Mouse (Mus musculus) hindbrain, embryonic 13.5 days (tissue): ENCODE measurements around the gene Cacna1c. TPM values are rescaled to one million over a fixed set of nuclear protein-coding genes. Genes with fewer than 3 reads are reported as not detected.

Experiments
- ATAC-seq: fragments of 200-750 bp; cut with Nextera tagmentation; 2 replicates; pipeline ENCODE4 v1.8.0; 2017; ENCODE audit warnings: moderate TSS enrichment; ENCODE audit not compliant: low FRiP score
- H3K27ac ChIP-seq: fragments of 300-500 bp; sonication (generic); 2 replicates; pipeline ENCODE4 v1.5.1; 2015; ENCODE audit warnings: inconsistent platforms, mild to moderate bottlenecking, moderate library complexity
- H3K27me3 ChIP-seq: fragments of 300-500 bp; sonication (generic); 2 replicates; pipeline ENCODE4 v1.6.1; 2015; ENCODE audit warnings: mild to moderate bottlenecking, inconsistent platforms
- H3K36me3 ChIP-seq: fragments of 300-500 bp; sonication (generic); 2 replicates; pipeline ENCODE4 v1.6.1; 2015; ENCODE audit warnings: mild to moderate bottlenecking, inconsistent platforms
- H3K4me1 ChIP-seq: fragments of 300-500 bp; sonication (generic); replicated peaks from 2 replicates; pipeline ENCODE4 v1.6.1; 2015; ENCODE audit warnings: inconsistent platforms
- H3K4me2 ChIP-seq: fragments of 300-500 bp; sonication (generic); 2 replicates; pipeline ENCODE4 v1.6.1; 2015; ENCODE audit warnings: inconsistent platforms, mild to moderate bottlenecking, moderate library complexity
- H3K4me3 ChIP-seq: fragments of 300-500 bp; sonication (generic); 2 replicates; pipeline ENCODE4 v1.5.1; 2015; ENCODE audit warnings: mild to moderate bottlenecking, inconsistent platforms
- H3K9ac ChIP-seq: fragments of 300-500 bp; sonication (generic); 2 replicates; pipeline ENCODE4 v1.6.1; 2015; ENCODE audit warnings: mild to moderate bottlenecking, inconsistent platforms
- H3K9me3 ChIP-seq: fragments of 300-500 bp; sonication (generic); 2 replicates; pipeline ENCODE4 v1.6.1; 2016; ENCODE audit warnings: inconsistent platforms
- WGBS: fragments of 180-500 bp; shearing (Covaris S2); methylation state at CpG from one replicate; pipeline ENCODE4 v1.1.7; 2015; 5-methylcytosine and 5-hydroxymethylcytosine counted together
- polyA plus RNA-seq: library from polyadenylated mRNA; unstranded; fragments of >200 nt; fragmentation: Nextera tagmentation; extraction: Ambion mirVana; gene quantifications from 2 replicates; pipeline ENCODE4 v1.2.1, GENCODE M21; 2015

Cacna1c gene
- polyA plus RNA-seq, 1 experiment from 2014 or later, result 6.9 TPM

DNA sequence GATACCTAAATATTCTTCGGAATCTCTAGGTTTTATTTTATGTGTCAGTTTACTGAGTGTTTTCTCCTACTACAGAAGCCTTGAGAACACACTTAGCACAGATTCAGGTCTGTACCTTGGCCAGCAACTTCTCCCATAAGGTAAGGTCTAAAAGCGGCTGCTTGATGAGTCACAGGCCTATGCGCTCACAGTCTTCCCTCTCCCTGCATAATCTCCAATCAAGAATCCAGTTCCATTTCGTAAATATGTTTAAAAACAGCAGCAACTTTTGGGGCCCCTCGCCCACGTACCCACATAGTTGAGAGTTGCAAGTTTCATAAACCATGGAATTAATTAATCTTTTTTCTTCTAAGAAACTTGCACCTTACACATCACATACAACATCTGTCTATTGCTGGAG is 423.6 kb downstream of the Cacna1c start:
- WGBS, result 95% methylated on average over 6 of the region's 6 CpGs
- Histone ChIP-seq H3K27ac (no peak overlapping the region), H3K27me3 (no peaks in the 10 kb centered on the region), H3K9me3 (no peaks in the 10 kb centered on the region), H3K9ac (no peak overlapping the region), H3K36me3 (peaks cover 17% of the 10 kb centered on the region; the same call in 1 of the 2 replicates), H3K4me1 (no peaks in the 10 kb centered on the region), H3K4me2 (no peak overlapping the region), H3K4me3 (no peak overlapping the region)
- ATAC-seq, result no peak

DNA sequence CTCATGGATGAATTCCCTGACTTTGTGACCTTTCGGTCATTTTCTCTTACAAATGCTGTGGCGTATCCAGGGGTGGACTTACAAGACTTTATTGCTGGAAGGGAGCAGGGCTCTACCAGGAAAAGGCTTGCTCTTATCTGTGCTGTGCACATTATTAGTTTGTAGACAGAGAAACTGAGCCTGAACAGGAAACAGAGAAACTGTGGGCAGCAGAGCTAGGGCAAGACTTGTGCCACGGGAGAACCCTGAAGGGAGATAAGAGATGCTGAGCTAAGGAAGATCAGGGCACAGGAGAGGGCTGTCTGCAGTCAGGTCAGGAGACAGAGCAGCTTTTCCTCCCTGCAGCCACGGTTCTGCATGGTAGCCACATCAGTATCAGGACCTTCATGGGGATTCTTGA is 425.1 kb downstream of the Cacna1c start:
- no peak overlapping the region for H3K4me3 ChIP-seq
- no peaks in the 10 kb centered on the region for H3K9me3 ChIP-seq
- H3K4me2 ChIP-seq, result no peak overlapping the region
- H3K4me1 ChIP-seq, result no peaks in the 10 kb centered on the region
- 77% methylated on average over 4 of the region's 4 CpGs for WGBS
- H3K27ac ChIP-seq, result no peak overlapping the region
- no peak overlapping the region for H3K9ac ChIP-seq
- ATAC-seq, result no peak
- H3K36me3 ChIP-seq, result peaks cover 13% of the 10 kb centered on the region; the same call in 1 of the 2 replicates
- H3K27me3 ChIP-seq, result no peaks in the 10 kb centered on the region

DNA sequence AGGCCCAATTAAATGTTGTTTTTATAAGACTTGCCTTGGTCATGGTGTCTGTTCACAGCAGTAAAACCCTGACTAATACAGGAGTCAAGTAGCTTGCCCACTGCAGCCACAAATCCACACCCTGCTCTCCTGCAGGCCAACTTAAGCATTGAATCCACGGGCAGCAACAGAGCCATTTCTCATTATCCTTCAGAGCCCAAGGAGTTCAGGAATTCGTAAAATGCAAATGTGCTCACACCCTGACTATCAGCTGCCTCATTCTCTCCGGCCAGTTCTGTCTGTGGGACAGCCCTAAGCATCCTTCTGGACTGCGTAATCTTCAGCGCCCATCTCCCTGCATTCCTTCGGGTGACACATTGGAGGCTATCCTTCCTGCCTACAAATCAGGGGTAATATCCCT is 425.8 kb downstream of the Cacna1c start:
- WGBS, result 81% methylated on average over 6 of the region's 6 CpGs
- Histone ChIP-seq H3K36me3 (peaks cover 8% of the 10 kb centered on the region; the same call in 1 of the 2 replicates), H3K9me3 (no peaks in the 10 kb centered on the region), H3K4me1 (no peaks in the 10 kb centered on the region), H3K27ac (no peak overlapping the region), H3K27me3 (no peaks in the 10 kb centered on the region), H3K4me3 (no peak overlapping the region), H3K4me2 (no peak overlapping the region), H3K9ac (no peak overlapping the region)
- ATAC-seq, result no peak

DNA sequence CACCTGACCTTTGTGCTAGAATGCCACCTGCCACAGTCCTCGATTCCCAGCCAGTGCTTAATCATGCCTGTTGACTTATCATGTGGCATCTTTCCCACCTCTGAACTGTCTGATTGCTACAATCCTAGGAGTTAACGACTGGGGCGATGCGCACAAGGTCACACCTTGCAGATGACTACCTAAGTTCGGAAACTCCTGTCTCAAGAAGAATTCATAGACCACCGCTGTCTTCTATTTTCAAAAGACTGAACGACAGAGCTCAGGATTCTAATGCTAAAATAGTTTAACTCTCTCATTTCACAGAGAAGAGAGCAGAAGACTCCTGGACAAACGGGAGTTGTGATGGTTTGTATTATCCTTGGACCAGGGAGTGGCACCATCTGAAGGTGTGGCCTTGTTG is 426.4 kb downstream of the Cacna1c start:
- H3K9me3 ChIP-seq, result no peaks in the 10 kb centered on the region
- H3K4me2 ChIP-seq, result no peak overlapping the region
- peaks cover 2% of the 10 kb centered on the region; the same call in 1 of the 2 replicates for H3K36me3 ChIP-seq
- no peak overlapping the region for H3K4me3 ChIP-seq
- no peak for ATAC-seq
- WGBS, result 94% methylated on average over 8 of the region's 8 CpGs
- H3K9ac ChIP-seq, result no peak overlapping the region
- H3K4me1 ChIP-seq, result no peaks in the 10 kb centered on the region; the same call in 1 of the 2 replicates
- no peak overlapping the region for H3K27ac ChIP-seq
- no peaks in the 10 kb centered on the region for H3K27me3 ChIP-seq

DNA sequence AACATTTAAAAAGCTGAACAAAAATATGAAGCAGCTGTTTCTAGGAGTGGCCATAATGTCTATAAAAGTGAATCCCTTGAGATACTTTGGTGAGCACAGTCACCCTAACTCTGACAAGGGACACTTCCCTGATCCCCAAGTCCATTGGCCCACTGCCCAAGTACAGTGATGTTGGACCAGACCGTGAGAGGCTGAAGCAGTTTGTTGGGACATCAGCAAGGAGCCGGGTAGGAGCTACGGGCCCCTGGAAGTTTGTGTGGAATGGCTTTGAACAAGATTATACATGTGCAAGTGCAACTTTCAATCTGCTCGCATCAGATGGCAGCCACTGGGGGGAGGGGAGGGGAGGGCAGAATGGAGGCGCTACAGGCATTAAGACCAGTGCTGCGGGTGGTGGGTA is 428.5 kb downstream of the Cacna1c start:
- WGBS, result 82% methylated on average over 6 of the region's 6 CpGs
- Histone ChIP-seq H3K4me1 (no peaks in the 10 kb centered on the region; the same call in 1 of the 2 replicates), H3K9ac (no peak overlapping the region), H3K4me3 (no peak overlapping the region), H3K9me3 (no peaks in the 10 kb centered on the region), H3K27ac (no peak overlapping the region), H3K36me3 (no peaks in the 10 kb centered on the region), H3K27me3 (no peaks in the 10 kb centered on the region), H3K4me2 (no peak overlapping the region)
- ATAC-seq, result no peak

DNA sequence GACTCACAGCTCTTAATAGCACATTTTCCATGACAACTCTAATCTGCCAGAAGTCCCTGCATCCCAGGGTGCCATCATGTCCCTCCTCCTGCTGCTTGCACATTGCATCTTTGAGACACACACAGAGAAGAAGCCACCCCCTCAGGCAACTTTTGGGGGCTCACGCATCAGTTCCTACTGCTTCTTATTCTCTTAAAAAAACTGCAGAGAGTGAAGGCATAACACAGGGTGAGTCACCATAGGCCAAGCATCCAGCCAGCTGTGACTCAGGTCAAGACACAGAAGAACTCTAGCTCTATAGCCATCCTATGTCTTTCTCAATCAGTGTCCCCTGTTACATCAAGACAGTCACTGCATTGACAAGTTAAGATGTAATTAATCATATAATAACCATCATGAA is 431.0 kb downstream of the Cacna1c start:
- H3K9ac ChIP-seq, result no peak overlapping the region
- H3K4me1 ChIP-seq, result no peaks in the 10 kb centered on the region; the same call in 1 of the 2 replicates
- H3K36me3 ChIP-seq, result no peaks in the 10 kb centered on the region
- no peak for ATAC-seq
- no peak overlapping the region for H3K27ac ChIP-seq
- H3K27me3 ChIP-seq, result no peaks in the 10 kb centered on the region
- 75% methylated on average over 1 of the region's 1 CpGs for WGBS
- no peak overlapping the region for H3K4me2 ChIP-seq
- H3K4me3 ChIP-seq, result no peak overlapping the region
- no peaks in the 10 kb centered on the region for H3K9me3 ChIP-seq

DNA sequence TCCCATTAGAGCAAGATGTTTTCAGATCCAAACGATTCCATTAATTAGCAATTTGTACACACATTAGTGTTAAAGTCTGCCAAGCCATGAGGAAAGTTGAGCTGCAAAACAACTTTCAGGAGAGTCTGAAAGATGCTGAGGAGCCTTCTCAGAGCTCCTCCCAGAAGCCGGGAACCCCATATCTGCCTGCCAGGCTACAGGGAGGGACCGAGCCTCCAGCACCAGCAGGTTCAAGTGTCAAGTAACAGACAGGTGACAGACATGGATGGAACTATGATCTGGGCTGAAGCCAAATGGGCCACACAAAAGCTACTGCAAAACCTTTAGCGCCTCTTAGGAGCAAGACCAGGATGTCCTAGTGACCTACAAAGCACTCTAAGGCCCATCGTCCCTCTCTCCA is 437.2 kb downstream of the Cacna1c start:
- Histone ChIP-seq H3K9ac (no peak overlapping the region), H3K4me1 (peaks cover 22% of the 10 kb centered on the region), H3K27me3 (no peaks in the 10 kb centered on the region), H3K4me2 (no peak overlapping the region), H3K4me3 (no peak overlapping the region), H3K27ac (no peak overlapping the region), H3K36me3 (no peaks in the 10 kb centered on the region), H3K9me3 (no peaks in the 10 kb centered on the region)
- ATAC-seq, result no peak
- WGBS, result 86% methylated on average over 5 of the region's 5 CpGs

DNA sequence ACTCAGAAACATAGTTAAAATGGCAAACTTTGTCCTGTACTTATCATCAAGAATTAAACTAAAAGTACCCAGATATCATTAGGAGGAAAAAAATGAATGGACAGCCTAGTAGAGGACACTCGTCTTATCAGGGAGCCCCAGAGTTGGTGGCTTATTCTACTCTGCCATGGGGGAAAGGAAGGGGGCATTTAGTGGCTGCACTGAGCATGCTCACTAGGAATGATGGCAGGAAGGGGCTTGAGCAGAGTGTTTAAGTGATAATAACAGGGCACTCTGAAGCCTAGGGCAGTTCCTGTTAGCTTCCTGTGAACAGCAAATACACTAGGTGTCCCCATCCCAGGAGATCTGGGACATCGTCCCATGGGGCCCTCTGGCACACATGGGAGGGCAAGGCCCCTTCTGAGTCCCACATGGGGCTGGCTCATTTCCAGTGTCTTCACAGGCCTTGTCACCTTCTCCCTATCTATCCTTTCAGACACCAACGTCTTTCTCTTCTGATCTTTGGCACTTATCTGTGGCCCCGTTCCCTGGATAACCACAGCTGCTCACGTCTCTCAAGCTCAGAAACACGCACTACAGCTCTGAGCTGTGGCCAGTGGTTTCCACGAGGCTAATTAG is 437.8 kb downstream of the Cacna1c start:
- Histone ChIP-seq H3K27me3 (no peaks in the 10 kb centered on the region), H3K36me3 (no peaks in the 10 kb centered on the region), H3K4me2 (no peak overlapping the region), H3K9ac (no peak overlapping the region), H3K9me3 (no peaks in the 10 kb centered on the region), H3K27ac (no peak overlapping the region), H3K4me3 (no peak overlapping the region), H3K4me1 (peaks cover 26% of the 10 kb centered on the region)
- no peak for ATAC-seq
- 78% methylated on average over 7 of the region's 7 CpGs for WGBS

DNA sequence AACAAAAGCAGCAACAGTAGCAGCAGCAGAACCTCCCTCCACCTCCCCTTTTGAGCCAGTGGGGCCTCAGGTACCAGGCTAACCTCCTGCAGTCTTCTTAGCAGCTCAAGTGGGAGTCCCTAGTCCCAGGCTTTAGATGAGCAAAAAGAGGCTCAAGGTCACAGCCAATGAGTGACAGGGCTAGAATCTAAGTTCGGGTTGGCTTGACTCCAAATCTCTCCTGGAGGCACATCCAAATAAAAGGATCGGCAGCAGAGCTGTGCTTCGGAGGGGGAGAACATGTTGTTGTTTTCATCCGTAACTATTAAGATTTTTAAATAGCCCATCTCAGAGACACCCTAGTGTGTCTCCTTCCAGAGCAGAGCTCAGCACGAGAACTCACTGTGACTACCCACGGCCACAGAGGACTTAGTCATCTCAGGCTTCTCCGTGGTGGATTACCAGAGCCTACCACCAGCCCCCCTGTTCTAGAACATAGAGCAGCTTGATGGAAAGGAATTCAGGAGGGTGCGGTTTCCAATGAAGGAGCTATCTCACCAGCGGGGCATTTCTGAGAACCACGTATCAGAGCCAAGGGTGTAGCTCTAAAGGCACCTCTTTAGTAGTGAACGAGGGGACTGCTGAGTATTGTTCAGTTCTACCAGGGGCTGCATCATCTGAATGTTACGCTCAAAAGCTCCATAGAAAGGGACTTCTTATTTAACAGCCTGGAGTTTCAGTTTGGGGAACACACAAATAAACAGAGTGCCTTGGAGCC is 438.5 kb downstream of the Cacna1c start:
- Histone ChIP-seq H3K36me3 (no peaks in the 10 kb centered on the region), H3K27me3 (no peaks in the 10 kb centered on the region), H3K9me3 (no peaks in the 10 kb centered on the region), H3K4me2 (no peak overlapping the region), H3K27ac (no peak overlapping the region), H3K4me1 (peaks cover 26% of the 10 kb centered on the region), H3K9ac (no peak overlapping the region), H3K4me3 (no peak overlapping the region)
- 78% methylated on average over 12 of the region's 12 CpGs for WGBS
- ATAC-seq, result no peak

DNA sequence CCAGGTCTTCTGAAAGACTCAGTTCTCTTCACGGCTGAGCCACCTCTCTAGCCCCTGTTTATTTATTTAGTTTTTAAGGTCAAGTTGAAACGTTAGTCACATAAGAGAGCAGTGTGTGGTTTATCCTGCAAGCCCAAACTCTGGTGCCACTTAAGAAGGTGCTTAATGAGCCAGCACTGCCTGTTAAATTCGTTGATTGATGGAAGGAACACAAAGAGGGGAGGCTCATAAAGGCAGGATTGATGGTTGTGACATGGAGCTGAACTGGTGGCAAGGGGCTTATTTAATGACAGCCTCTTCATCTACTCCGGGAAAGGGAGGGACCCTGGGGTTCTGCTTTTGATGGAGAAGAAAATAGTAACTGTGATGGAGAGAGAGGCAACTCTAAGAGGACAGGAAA is 439.7 kb downstream of the Cacna1c start:
- no peaks in the 10 kb centered on the region for H3K9me3 ChIP-seq
- WGBS, result 31% methylated on average over 4 of the region's 4 CpGs
- H3K27me3 ChIP-seq, result no peaks in the 10 kb centered on the region
- H3K9ac ChIP-seq, result no peak overlapping the region
- ATAC-seq, result peak; percentile 39; the same call in 1 of the 2 replicates
- H3K4me2 ChIP-seq, result no peak overlapping the region
- no peak overlapping the region for H3K4me3 ChIP-seq
- peaks cover 7% of the 10 kb centered on the region; the same call in 1 of the 2 replicates for H3K36me3 ChIP-seq
- peaks cover 26% of the 10 kb centered on the region for H3K4me1 ChIP-seq
- 0 out of 2 replicates have a peak overlapping the region, but pooled peaks have one; percentile 8 for H3K27ac ChIP-seq

DNA sequence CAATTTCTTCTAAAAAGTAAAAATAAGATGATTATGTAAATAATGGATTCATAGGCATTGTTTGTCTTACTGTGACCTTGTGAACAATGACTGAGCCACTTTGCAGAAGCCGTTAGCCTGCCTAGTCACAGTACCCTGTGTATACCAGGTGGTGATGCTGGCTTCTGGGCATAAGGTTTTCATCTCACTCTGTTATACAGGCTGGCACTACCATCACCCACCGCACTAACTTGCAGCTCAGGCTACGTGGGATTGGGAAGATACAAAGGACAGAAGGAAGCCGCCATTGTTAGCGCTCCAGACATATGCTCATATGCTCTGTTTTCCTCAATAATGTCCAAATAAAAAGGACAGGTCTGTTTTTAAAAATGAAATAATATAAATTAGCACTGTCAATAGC is 440.4 kb downstream of the Cacna1c start:
- Histone ChIP-seq H3K4me1 (peaks cover 26% of the 10 kb centered on the region), H3K4me3 (no peak overlapping the region), H3K4me2 (no peak overlapping the region), H3K36me3 (peaks cover 14% of the 10 kb centered on the region; the same call in 1 of the 2 replicates), H3K27ac (no peak overlapping the region), H3K27me3 (no peaks in the 10 kb centered on the region), H3K9ac (no peak overlapping the region), H3K9me3 (no peaks in the 10 kb centered on the region)
- ATAC-seq, result no peak
- 89% methylated on average over 5 of the region's 5 CpGs for WGBS

DNA sequence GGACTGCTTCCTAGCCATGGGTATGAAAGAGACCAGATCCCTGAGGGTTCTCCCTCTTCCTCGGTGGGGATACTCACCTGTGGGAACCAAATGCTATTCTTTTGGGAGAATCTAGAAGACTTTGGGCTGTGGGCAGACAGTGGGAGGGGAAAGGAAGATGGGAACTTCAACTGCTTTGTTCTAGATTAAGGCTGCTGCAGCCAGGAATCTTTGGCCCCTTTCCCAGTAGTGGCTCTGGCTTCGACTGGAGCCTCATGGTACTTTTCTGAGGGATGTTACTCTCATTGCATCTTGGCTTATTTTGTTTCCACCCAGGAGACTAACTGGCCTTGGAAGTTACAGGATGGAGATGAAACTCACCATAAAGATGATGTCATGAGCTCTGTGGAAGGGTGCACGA is 441.8 kb downstream of the Cacna1c start:
- 86% methylated on average over 3 of the region's 3 CpGs for WGBS

DNA sequence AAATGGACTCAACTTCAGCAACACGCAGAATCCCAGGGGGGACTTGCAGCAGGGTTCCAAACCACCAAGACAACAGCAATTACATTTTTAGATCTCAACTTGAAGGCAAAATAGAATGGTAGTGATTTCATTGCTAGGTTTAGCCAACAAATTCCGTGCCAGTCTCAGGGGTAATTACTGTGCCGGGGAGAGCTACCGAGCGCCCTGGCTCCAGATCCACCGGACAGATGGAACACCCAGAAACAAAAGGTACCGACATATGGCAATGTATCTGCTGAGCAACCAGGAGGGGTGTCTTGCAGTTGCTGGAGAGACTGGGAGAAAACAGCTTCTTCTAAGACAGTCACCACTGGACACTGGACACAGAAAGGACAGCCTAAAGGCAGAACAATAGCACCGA is 442.4 kb downstream of the Cacna1c start:
- peaks cover 16% of the 10 kb centered on the region; the same call in 1 of the 2 replicates for H3K36me3 ChIP-seq
- no peak for ATAC-seq
- no peak overlapping the region for H3K27ac ChIP-seq
- no peak overlapping the region for H3K4me3 ChIP-seq
- H3K27me3 ChIP-seq, result no peaks in the 10 kb centered on the region
- H3K4me2 ChIP-seq, result no peak overlapping the region
- WGBS, result 49% methylated on average over 8 of the region's 8 CpGs
- no peak overlapping the region for H3K9ac ChIP-seq
- peaks cover 26% of the 10 kb centered on the region for H3K4me1 ChIP-seq
- H3K9me3 ChIP-seq, result no peaks in the 10 kb centered on the region

More for the DNA sequence above, 441.8 kb downstream of the Cacna1c start:
- ATAC-seq, result no peak
- H3K36me3 ChIP-seq, result peaks cover 16% of the 10 kb centered on the region; the same call in 1 of the 2 replicates
- no peak overlapping the region for H3K9ac ChIP-seq
- peaks cover 26% of the 10 kb centered on the region for H3K4me1 ChIP-seq
- no peak overlapping the region for H3K27ac ChIP-seq
- H3K27me3 ChIP-seq, result no peaks in the 10 kb centered on the region
- H3K9me3 ChIP-seq, result no peaks in the 10 kb centered on the region
- H3K4me3 ChIP-seq, result no peak overlapping the region
- H3K4me2 ChIP-seq, result no peak overlapping the region
